Mouse (Mus musculus): Measurements from ENCODE around the gene Golt1b. TPM values are rescaled to one million over a fixed set of nuclear protein-coding genes. Genes with fewer than 3 reads are reported as not detected.

Golt1b gene
- total RNA-seq, 4 experiments from 2014 or later = 13.9 to 18.7 (median 15.4) TPM

- no peak for DNase-seq (ENCODE audit: low spot score)
Measured at GRCm38 (mm10) chr6:142384521-142384920, 2.5 kb upstream of the Golt1b start.

GRCm38 (mm10) chr6:142386285-142387010, 573 bp upstream of the Golt1b start:
- no peak for DNase-seq (ENCODE audit: low spot score)

GRCm38 (mm10) chr6:142387755-142388271, 792 bp downstream of the Golt1b start:
- DNase-seq (ENCODE audit: low spot score) = no peak

- no peak for DNase-seq (ENCODE audit: low spot score)
Measured at GRCm38 (mm10) chr6:142389101-142389500, 2.1 kb downstream of the Golt1b start.

GRCm38 (mm10) chr6:142392312-142392711, 5.3 kb downstream of the Golt1b start:
- no peak for DNase-seq (ENCODE audit: low spot score)

GRCm38 (mm10) chr6:142394669-142395068, 7.6 kb downstream of the Golt1b start:
- no peak for DNase-seq (ENCODE audit: low spot score)

- no peak for DNase-seq (ENCODE audit: low spot score)
Measured at GRCm38 (mm10) chr6:142395756-142396155, 8.7 kb downstream of the Golt1b start.

- no peak for DNase-seq (ENCODE audit: low spot score)
Measured at GRCm38 (mm10) chr6:142411140-142411539, 24.1 kb downstream of the Golt1b start.

GRCm38 (mm10) chr6:142412906-142413491, 26.0 kb downstream of the Golt1b start, which contains the start of gene Spx:
TSS of gene Spx (plus strand) at chr6:142413441.
- DNase-seq (ENCODE audit: low spot score) = no peak

- DNase-seq (ENCODE audit: low spot score) = no peak
Measured at GRCm38 (mm10) chr6:142413845-142414244, 26.8 kb downstream of the Golt1b start.

GRCm38 (mm10) chr6:142414597-142414996, 27.6 kb downstream of the Golt1b start:
- DNase-seq (ENCODE audit: low spot score) = no peak

- DNase-seq (ENCODE audit: low spot score) = no peak
Measured at GRCm38 (mm10) chr6:142424976-142425375, 38.0 kb downstream of the Golt1b start.

- no peak for DNase-seq (ENCODE audit: low spot score)
Measured at GRCm38 (mm10) chr6:142429072-142429471, 42.1 kb downstream of the Golt1b start.

GRCm38 (mm10) chr6:142451381-142451780, 64.4 kb downstream of the Golt1b start:
- DNase-seq (ENCODE audit: low spot score) = no peak

- DNase-seq (ENCODE audit: low spot score) = no peak
Measured at GRCm38 (mm10) chr6:142453311-142453710, 66.3 kb downstream of the Golt1b start.

Other genes starting within 250 kb of the Golt1b start
- gene Slco1a6, start 178.7 kb upstream of the Golt1b start, total RNA-seq (2022) = not detected
- not detected for gene Iapp, start 88.8 kb upstream of the Golt1b start, total RNA-seq (2022)
- not detected for gene Slco1a5, start 64.2 kb upstream of the Golt1b start, total RNA-seq (2022)
- gene Pyroxd1, start 41.6 kb upstream of the Golt1b start, total RNA-seq (2022) = 10 to 100 TPM in 3 of 4 experiments, 1 to 10 TPM in 1; 8.7 to 11.1 (median 10.3) TPM
- 1 to 10 TPM; 6.1 to 9.6 (median 7.8) TPM for gene Recql, start 134 bp upstream of the Golt1b start, total RNA-seq (2022)
- not detected for gene Spx, start 26.2 kb downstream of the Golt1b start, total RNA-seq (2022)
- not detected for gene Gys2, start 85.9 kb downstream of the Golt1b start, total RNA-seq (2022)
- 1,000 to 10,000 TPM; 3,276 to 3,540 (median 3,455) TPM for gene Ldhb, start 120.7 kb downstream of the Golt1b start, total RNA-seq (2022)
- 10 to 100 TPM; 16.2 to 25.0 (median 18.3) TPM for gene Kcnj8, start 184.4 kb downstream of the Golt1b start, total RNA-seq (2022)

Measured in heart, adult 8-10 months (tissue).